Mouse (Mus musculus) common myeloid progenitor, adult 5-6 weeks (primary cell): ENCODE results near the gene Syngr1. TPM values are rescaled to one million over a fixed set of nuclear protein-coding genes. Genes with fewer than 3 reads are reported as not detected.

Experiments used
- ATAC-seq: replicated peaks from 2 replicates; pipeline ENCODE4 v1.8.0; 2016; ENCODE audit warnings: low read depth, mild to moderate bottlenecking, moderate TSS enrichment, inconsistent platforms; ENCODE audit not compliant: poor library complexity, severe bottlenecking
- total RNA-seq: library from RNA; stranded (forward); fragments of 200-1000, 187-1606 nt; gene quantifications from 2 replicates; pipeline ENCODE4 v1.2.3, GENCODE M21; 2017

Syngr1 gene
- total RNA-seq, 1 experiment from 2014 or later = 6.1 TPM

DNA sequence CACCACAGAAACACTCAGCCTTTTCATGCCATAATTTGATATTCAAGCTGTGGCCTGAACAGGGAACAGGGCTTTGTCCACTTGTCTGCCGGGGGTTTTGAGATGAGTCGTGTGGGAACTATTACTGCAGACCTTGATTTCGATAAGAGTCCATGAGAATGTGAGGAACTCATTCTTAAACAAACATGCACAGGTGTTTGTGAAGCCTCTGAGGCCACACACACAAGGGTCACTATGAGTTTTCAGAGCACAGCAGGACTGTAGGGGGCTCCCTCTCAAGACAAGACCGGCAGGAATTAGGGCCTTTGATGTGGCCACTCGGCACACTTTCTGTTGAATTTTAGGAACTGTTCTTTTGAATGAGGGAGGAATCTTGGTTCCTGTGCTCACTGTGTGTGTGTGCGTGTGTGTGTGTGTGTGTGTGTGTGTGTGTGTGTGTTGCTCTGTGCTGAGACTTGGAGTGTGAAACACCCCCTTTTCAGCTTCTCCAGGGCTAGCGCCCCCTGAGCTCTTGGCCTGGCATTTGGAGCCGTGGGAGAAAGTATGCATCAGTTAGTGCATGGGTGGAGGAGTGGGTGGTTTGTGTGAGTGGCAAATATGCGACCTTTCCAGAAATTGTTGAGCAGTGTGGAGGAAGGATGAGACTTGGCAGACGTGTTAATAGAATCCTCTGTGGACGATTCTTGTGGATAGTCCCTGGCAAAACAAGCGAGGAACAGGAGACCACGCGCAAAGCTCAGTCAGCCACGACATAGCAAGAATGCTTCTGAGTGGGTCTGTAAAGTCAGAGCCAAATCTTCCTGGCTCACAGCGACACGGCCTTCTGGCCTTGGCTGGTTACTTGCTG lies 47.0 kb downstream of the Syngr1 start:
- ATAC-seq = no peak

GRCm38 (mm10) chr15:80140302-80140701 lies 49.2 kb downstream of the Syngr1 start:
- no peak for ATAC-seq

DNA sequence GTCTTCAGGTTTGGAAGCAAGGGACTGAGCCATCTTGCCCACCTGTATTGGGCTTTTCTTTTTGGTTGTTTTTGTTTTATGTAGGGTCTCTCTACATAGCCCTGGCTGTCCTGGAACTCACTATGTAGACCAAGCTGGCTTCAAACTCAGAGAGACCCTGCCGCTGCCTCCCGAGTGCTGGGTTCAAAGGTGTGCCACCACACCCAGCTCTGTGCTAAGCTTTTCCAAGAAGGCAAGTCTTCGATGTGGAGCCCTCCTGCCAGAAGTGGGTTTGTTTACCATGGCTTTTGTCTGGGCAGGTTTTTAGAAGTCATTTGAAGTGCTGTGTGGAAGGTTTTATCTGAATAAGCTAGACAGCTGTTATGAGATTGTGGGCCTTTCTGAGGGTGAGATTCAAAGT lies 49.7 kb downstream of the Syngr1 start:
- no peak for ATAC-seq

DNA sequence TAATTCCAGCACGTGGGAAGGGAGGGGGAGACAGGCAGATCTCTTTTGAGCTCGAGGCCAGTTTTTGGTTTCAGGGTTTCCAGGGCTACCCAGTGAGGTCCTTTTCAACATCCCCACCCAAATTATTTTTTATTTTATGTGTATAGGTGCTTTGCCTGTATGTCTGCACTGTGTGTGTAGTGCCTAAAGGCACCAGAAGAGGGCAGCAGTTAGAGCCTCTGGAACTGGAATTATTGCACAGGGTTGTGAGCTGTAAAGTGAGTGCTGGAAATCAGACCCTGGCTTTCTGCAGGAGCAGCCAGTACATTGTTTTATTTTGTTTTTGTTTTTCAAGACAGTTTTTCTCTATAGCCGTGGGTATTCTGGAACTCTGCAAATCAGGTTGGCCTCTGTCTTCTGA lies 51.0 kb downstream of the Syngr1 start:
- no peak for ATAC-seq

DNA sequence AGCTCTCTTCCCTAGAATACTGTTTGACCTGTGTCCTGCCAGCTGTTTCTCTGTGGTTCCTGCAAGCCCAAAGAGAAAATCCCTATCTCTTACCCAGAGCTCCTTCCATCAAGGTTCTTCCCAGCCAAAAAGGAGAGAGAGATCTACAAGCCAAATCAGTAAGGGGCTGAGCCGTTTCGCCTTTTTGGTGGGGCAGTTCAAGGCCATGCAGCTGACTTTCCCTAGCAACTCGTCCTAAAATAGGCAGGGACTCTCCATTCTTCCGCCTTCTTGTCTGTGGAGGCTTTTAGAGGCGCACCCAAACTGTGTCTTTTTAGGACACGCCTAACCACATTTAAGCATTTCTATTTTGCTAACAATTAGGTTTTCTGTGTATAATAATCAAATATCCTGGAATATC lies 52.6 kb downstream of the Syngr1 start:
- no peak for ATAC-seq

- ATAC-seq = no peak
Measured at GRCm38 (mm10) chr15:80145397-80145796, 54.3 kb downstream of the Syngr1 start.

DNA sequence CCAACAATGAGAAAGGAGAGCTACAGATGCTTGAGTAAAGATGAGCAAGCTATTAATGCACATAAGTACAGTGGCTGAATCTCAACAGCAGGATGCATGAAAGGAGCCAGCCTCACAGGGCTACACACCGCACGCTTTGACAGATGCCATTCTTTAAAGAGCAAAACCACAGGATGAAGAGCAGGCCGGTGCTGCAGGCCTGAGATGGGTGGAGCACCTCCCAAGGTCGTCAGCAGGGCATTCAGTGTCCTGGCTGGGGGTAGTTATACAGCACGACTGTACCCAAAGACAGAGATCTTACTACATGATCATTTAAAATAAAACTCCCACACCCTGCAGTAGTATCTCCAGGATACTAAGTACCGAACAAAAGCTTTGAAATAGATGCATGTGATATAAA lies 55.0 kb downstream of the Syngr1 start:
- no peak for ATAC-seq

- ATAC-seq = no peak
Measured at GRCm38 (mm10) chr15:80147090-80147489, 56.0 kb downstream of the Syngr1 start.

DNA sequence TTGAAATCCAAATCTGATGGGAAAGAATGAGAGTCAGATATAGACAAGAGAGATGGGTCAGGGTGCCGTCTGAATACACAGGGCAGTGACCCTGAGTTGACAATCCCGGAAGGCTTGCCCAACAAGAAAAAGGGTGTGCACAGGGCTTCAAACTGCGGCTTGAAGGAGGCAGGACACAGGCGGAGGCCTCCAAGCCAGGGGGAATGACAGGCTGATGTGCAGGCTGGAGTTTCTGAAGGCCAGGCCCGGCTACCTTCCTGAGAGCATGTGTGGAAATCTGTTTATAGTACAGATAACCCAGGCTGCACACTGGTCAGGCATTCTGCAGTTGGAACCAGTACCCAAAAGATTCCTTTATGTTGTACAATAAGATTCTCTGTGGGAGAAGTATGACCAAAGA lies 56.4 kb downstream of the Syngr1 start:
- ATAC-seq = no peak

DNA sequence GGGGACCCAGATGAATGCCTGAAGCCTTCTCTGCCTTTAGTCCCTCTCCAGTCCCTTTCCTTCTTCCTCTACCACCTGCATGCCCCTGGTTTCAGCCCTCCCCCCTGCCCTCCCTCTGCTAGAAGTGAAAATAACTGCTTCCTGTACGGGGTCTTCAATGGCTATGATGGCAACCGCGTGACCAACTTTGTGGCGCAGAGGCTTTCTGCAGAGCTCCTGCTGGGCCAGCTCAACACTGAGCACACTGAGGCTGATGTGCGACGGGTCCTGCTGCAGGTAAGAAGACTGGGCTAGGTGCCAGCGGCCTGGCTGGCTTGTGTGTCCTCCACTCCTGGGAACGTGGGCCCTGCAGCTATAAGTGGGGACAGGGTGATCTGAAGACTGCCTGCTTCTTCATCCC lies 57.4 kb downstream of the Syngr1 start:
- ATAC-seq = no peak

DNA sequence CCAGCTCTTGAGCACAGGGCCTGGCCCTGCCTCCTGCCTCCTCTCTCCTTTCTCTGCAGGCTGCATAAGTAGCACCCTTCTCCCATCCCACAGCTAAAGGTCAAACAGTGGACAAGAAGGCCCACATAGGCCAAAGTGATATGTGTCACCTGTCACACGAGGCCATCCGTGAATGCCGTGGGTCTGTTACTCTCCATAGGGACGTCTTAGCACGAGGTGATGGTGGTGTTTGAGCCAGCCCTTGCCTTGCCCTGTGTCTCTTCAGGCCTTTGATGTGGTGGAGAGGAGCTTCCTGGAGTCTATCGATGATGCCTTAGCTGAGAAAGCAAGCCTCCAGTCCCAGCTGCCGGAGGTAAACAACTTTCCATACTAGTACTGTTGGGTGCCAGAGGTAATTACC lies 58.4 kb downstream of the Syngr1 start:
- no peak for ATAC-seq

- no peak for ATAC-seq
Measured at GRCm38 (mm10) chr15:80152663-80153062, 61.5 kb downstream of the Syngr1 start.

DNA sequence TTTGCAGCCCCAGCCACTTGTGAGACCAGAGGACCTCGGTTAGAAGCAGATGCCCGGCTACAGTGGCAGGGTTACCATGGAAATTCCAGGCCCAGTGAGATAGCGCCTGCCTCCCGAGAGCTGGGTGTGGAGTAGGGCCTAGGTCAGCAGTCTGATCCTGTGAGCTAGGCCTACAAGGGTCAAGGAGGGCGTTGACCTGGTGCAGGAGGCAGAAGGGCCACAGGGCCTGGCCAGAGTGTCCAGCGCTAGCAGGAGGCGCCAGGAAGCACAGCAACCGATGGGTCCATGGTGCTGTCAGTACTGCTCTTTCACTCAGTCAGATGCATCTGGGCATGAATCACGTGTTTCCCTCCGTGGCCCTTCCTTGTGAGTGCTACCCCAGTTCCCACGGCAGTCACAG lies 62.6 kb downstream of the Syngr1 start:
- ATAC-seq = no peak

DNA sequence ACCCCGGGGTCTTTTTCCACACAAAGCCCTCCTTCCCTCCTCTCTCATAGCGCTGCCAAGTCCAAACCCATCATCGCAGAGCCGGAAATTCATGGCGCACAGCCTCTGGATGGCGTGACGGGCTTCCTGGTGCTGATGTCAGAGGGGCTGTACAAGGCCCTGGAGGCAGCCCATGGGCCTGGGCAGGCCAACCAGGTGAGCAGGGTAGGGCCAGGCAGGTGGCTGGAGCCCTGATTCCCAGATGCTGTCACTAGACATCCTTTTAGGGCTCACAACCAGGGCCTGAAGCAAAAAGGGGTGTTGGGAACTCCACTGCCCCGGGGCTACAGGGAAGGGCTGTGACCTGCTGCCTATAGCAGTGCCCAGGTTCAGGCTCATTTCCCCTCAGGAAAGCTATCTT lies 64.6 kb downstream of the Syngr1 start:
- no peak for ATAC-seq

DNA sequence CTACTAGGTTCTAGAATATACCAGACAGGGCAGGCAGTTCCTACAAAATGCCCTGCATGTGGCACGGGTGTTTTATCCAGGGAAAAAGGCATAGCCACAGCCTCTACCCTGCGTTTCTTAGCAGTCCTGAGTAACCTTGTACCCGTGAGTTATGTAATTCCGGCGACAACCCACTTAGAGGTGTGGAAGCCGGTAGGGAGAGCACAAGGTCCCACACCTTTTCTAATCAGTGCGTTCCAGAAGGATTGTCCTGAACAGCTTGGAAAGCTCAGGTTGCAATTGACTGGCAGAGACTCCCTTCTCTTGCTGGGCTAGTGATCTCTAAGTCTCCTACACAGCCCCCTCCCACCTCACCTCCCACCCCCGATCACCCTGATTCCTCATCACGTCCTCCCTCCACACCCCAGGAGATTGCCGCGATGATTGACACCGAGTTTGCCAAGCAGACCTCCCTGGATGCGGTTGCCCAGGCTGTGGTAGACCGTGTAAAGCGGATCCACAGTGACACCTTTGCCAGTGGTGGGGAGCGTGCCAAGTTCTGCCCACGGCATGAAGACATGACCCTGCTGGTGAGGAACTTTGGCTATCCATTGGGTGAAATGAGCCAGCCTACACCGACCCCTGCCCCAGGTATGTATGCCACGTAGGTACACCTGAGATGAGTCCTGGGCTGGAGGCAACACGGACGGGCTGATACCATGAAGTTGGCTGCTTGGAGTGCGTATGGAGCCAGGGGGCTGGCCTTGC lies 66.2 kb downstream of the Syngr1 start:
- ATAC-seq = no peak

DNA sequence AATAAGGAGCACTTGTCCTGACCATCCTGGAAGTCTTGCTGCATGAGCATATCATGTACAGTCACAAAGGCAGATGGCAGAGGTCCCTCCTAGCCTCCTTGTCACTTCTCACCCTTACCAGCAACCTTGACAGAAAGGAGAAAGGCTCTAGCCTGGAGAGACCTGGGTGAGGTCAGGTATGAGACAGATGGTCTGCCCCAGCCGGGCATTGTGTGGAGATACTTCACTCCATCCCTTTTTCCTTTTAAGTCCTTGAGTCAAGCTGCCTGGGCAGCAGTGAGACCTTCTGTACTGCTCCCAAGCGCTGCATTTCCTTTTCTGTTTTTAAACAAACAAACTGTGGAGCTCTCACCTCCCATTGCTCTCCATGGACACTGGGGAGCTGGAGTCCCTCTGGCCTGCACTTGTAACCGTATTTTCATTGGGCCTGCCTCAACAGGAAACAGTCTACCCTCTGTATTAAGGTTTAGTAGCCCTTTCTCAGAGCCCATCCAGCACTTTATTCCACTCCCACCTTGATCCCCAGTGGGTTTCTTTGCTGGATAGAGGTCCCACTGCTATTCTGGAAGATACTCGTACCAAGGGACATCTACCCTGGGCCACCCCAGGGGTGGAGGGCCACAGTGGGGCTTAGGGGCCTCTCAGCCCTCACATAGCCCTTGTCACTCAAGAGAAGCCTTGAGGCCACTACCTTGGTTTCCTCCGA lies 67.0 kb downstream of the Syngr1 start:
- no peak for ATAC-seq

DNA sequence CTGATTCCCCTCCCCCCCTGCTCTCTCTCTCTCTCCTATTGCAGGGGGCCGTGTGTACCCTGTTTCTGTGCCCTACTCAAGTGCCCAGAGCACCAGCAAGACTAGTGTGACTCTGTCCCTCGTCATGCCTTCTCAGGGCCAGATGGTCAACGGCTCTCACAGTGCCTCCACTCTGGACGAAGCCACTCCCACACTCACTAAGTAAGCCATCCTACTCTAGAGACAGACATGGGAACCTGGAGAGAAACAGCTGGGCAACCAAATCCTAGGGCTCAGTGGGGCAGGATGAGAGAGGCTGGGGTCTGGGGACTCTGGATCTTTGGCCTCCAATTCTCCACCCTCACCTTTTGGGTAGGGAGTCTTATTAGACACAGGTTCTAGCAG lies 67.6 kb downstream of the Syngr1 start:
- ATAC-seq = no peak

DNA sequence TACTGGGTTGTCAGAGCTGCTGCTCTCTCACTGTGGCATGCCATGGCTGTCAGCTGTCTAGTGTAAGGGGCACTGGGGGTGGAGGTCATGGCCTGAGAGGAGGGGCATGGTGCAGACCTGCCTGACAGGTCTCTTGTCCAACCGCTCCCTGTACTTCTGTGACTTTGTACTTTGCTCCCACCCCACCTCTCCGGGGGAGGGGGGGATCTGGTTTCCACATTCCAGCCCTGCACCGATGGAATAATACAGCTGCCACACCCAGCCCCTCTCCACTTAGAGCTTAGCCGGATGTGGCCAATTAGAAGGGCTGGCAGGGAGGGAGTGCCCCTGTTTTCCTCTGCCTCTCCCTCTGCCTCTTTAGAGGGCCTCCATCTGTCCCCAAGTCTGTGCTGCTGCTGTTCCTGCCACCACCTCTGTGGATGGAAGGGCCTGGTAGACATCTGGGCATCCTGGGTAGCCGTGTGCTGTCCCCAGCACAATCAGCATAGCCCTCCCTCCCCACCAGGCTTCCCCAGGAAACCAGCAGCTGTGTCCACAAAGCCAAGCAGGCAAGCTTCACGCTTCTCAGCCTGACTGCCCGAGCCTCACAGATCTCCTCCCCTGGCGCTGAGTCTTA lies 68.3 kb downstream of the Syngr1 start:
- no peak for ATAC-seq

GRCm38 (mm10) chr15:80160223-80160622 lies 69.1 kb downstream of the Syngr1 start:
- no peak for ATAC-seq

- no peak for ATAC-seq
Measured at GRCm38 (mm10) chr15:80160726-80161125, 69.6 kb downstream of the Syngr1 start.

DNA sequence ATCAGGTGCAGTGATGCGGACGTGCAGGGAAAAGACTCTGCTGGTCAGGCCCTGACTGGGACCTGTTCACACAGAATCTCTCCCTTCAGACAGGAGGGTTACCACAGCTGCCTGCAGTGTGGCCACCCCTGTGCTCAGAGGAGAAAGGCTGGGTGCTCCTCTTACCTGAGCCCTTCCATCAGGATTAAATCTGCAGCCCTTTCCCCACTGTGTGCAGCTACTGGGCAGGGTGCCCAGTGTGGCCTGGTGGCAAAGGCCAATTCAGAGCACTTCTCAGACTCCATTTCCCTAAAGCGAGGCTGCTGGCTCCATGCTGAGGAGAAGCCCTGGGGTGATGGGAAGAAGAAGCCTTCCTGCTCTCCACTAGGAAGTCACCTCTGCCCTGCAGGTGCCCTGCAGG lies 70.1 kb downstream of the Syngr1 start:
- no peak for ATAC-seq
